Mouse (Mus musculus) hindbrain, embryonic 14.5 days (tissue): ENCODE data around the gene Osbp2. TPM values are rescaled to one million over a fixed set of nuclear protein-coding genes. Genes with fewer than 3 reads are reported as not detected.
A peak's percentile ranks its signal among the peaks of the same experiment; 100 is the strongest.

Source experiments
- ATAC-seq: fragments of 200-750 bp; cut with Nextera tagmentation; 2 replicates; pipeline ENCODE4 v1.8.0; 2017; ENCODE audit warnings: moderate number of reproducible peaks, mild to moderate bottlenecking, moderate TSS enrichment, moderate library complexity; ENCODE audit not compliant: low FRiP score
- DNase-seq: peaks from one replicate; pipeline ENCODE4 v3.0.0-alpha.2; 2015; ENCODE audit warnings: low spot score
- H3K27ac ChIP-seq: fragments of 300-500 bp; sonication (generic); 2 replicates; pipeline ENCODE4 v1.5.1; 2014; ENCODE audit warnings: mild to moderate bottlenecking, moderate library complexity
- H3K27me3 ChIP-seq: fragments of 300-500 bp; sonication (generic); 2 replicates; pipeline ENCODE4 v1.6.1; 2014; ENCODE audit warnings: mild to moderate bottlenecking, low read length, mixed read lengths; ENCODE audit not compliant: control insufficient read depth, insufficient read depth
- H3K36me3 ChIP-seq: fragments of 300-500 bp; sonication (generic); replicated peaks from 2 replicates; pipeline ENCODE4 v1.6.1; 2014; ENCODE audit not compliant: control insufficient read depth, insufficient read depth
- H3K4me1 ChIP-seq: fragments of 300-500 bp; sonication (generic); replicated peaks from 2 replicates; pipeline ENCODE4 v1.6.1; 2014; ENCODE audit warnings: antibody characterized with exemption, low read length, mixed read lengths; ENCODE audit not compliant: control insufficient read depth, insufficient read depth
- H3K4me2 ChIP-seq: fragments of 300-500 bp; sonication (generic); replicated peaks from 2 replicates; pipeline ENCODE4 v1.6.1; 2014; ENCODE audit warnings: mild to moderate bottlenecking, moderate library complexity
- H3K4me3 ChIP-seq: fragments of 300-500 bp; sonication (generic); replicated peaks from 2 replicates; pipeline ENCODE4 v1.5.1; 2014; ENCODE audit warnings: mild to moderate bottlenecking, low read length
- H3K9ac ChIP-seq: fragments of 300-500 bp; sonication (generic); 2 replicates; pipeline ENCODE4 v1.6.1; 2014
- H3K9me3 ChIP-seq: fragments of 300-500 bp; sonication (generic); 2 replicates; pipeline ENCODE4 v1.6.1; 2016; ENCODE audit warnings: low read length; ENCODE audit not compliant: control insufficient read depth
- WGBS: fragments of 180-500 bp; shearing (Covaris S2); extraction: QIAGEN DNeasy Blood & Tissue Kit; methylation state at CpG from one replicate; pipeline ENCODE4 v1.1.7; 2014; 5-methylcytosine and 5-hydroxymethylcytosine counted together
- polyA plus RNA-seq: library from polyadenylated mRNA; unstranded; fragments of >200 nt; fragmentation: Nextera tagmentation; extraction: Ambion mirVana; gene quantifications from 2 replicates; pipeline ENCODE4 v1.2.1, GENCODE M21; 2014

Osbp2 gene
- polyA plus RNA-seq, 1 experiment from 2014 or later = 23.8 TPM

- no peak overlapping the region for H3K4me3 ChIP-seq
- no peaks in the 10 kb centered on the region for H3K27me3 ChIP-seq
- DNase-seq (no peak), ATAC-seq (0 out of 2 replicates have a peak, but pooled peaks have one; percentile 17)
- H3K4me1 ChIP-seq = no peaks in the 10 kb centered on the region
- no peak overlapping the region for H3K27ac ChIP-seq
- no peaks in the 10 kb centered on the region for H3K36me3 ChIP-seq
- 49% methylated on average over 13 of the region's 13 CpGs for WGBS
- H3K9ac ChIP-seq = no peak overlapping the region
- no peaks in the 10 kb centered on the region for H3K9me3 ChIP-seq
- no peak overlapping the region for H3K4me2 ChIP-seq
Observed at GRCm38 (mm10) chr11:3834421-3835098, 29.1 kb downstream of the Osbp2 start.

GRCm38 (mm10) chr11:3833544-3834420 is 29.9 kb downstream of the Osbp2 start:
- no peaks in the 10 kb centered on the region for H3K27me3 ChIP-seq
- H3K36me3 ChIP-seq = no peaks in the 10 kb centered on the region
- ATAC-seq (no peak; the same call in 1 of the 2 replicates), DNase-seq (no peak)
- no peak overlapping the region for H3K9ac ChIP-seq
- no peak overlapping the region for H3K4me2 ChIP-seq
- WGBS = 42% methylated on average over 21 of the region's 21 CpGs
- H3K9me3 ChIP-seq = no peaks in the 10 kb centered on the region
- H3K4me3 ChIP-seq = no peak overlapping the region
- H3K4me1 ChIP-seq = no peaks in the 10 kb centered on the region
- no peak overlapping the region for H3K27ac ChIP-seq

- ATAC-seq (no peak), DNase-seq (peak; percentile 44)
- Histone ChIP-seq H3K4me1 (no peaks in the 10 kb centered on the region), H3K36me3 (no peaks in the 10 kb centered on the region), H3K4me3 (no peak overlapping the region), H3K4me2 (no peak overlapping the region), H3K27me3 (no peaks in the 10 kb centered on the region), H3K9ac (no peak overlapping the region), H3K9me3 (no peaks in the 10 kb centered on the region), H3K27ac (no peak overlapping the region)
- 49% methylated on average over 6 of the region's 6 CpGs for WGBS
Observed at GRCm38 (mm10) chr11:3832193-3832901, 31.4 kb downstream of the Osbp2 start.

- no peak for ATAC-seq
- WGBS = 81% methylated on average over 5 of the region's 5 CpGs
- no peak overlapping the region for H3K4me3 ChIP-seq
Observed at GRCm38 (mm10) chr11:3829736-3830135, 34.0 kb downstream of the Osbp2 start.

GRCm38 (mm10) chr11:3824138-3824537 is 39.6 kb downstream of the Osbp2 start:
- no peaks in the 10 kb centered on the region for H3K36me3 ChIP-seq
- no peaks in the 10 kb centered on the region for H3K4me1 ChIP-seq
- H3K4me3 ChIP-seq = no peak overlapping the region
- no peak overlapping the region for H3K27ac ChIP-seq
- H3K27me3 ChIP-seq = no peaks in the 10 kb centered on the region
- WGBS = 70% methylated on average over 5 of the region's 5 CpGs
- ATAC-seq (no peak), DNase-seq (no peak)
- no peak overlapping the region for H3K4me2 ChIP-seq
- H3K9ac ChIP-seq = no peak overlapping the region
- H3K9me3 ChIP-seq = no peaks in the 10 kb centered on the region

More at GRCm38 (mm10) chr11:3829736-3830135, 34.0 kb downstream of the Osbp2 start:
- H3K9ac ChIP-seq = no peak overlapping the region
- no peaks in the 10 kb centered on the region for H3K4me1 ChIP-seq
- H3K27ac ChIP-seq = no peak overlapping the region
- no peak overlapping the region for H3K4me2 ChIP-seq
- H3K36me3 ChIP-seq = no peaks in the 10 kb centered on the region
- H3K27me3 ChIP-seq = no peaks in the 10 kb centered on the region
- H3K9me3 ChIP-seq = no peaks in the 10 kb centered on the region
- DNase-seq = no peak

- Histone ChIP-seq H3K4me3 (no peak overlapping the region), H3K27ac (no peak overlapping the region), H3K9me3 (no peaks in the 10 kb centered on the region), H3K4me2 (no peak overlapping the region), H3K27me3 (no peaks in the 10 kb centered on the region), H3K36me3 (no peaks in the 10 kb centered on the region), H3K9ac (no peak overlapping the region), H3K4me1 (no peaks in the 10 kb centered on the region)
- WGBS = 68% methylated on average over 2 of the region's 2 CpGs
- ATAC-seq (no peak), DNase-seq (no peak)
Observed at GRCm38 (mm10) chr11:3823378-3823777, 40.3 kb downstream of the Osbp2 start.

- H3K9ac ChIP-seq = no peak overlapping the region
- H3K4me3 ChIP-seq = no peak overlapping the region
- no peak overlapping the region for H3K4me2 ChIP-seq
- ATAC-seq (no peak), DNase-seq (no peak)
- WGBS = 41% methylated on average over 4 of the region's 4 CpGs
- H3K4me1 ChIP-seq = no peaks in the 10 kb centered on the region
- no peak overlapping the region for H3K27ac ChIP-seq
- H3K36me3 ChIP-seq = no peaks in the 10 kb centered on the region
- no peaks in the 10 kb centered on the region for H3K9me3 ChIP-seq
- H3K27me3 ChIP-seq = no peaks in the 10 kb centered on the region
Observed at GRCm38 (mm10) chr11:3817986-3818758, 45.5 kb downstream of the Osbp2 start.

- no peaks in the 10 kb centered on the region for H3K9me3 ChIP-seq
- H3K27me3 ChIP-seq = no peaks in the 10 kb centered on the region
- ATAC-seq (no peak), DNase-seq (no peak)
- H3K27ac ChIP-seq = no peak overlapping the region
- no peak overlapping the region for H3K4me3 ChIP-seq
- no peak overlapping the region for H3K9ac ChIP-seq
- no peaks in the 10 kb centered on the region for H3K36me3 ChIP-seq
- H3K4me2 ChIP-seq = no peak overlapping the region
- no peaks in the 10 kb centered on the region for H3K4me1 ChIP-seq
Observed at GRCm38 (mm10) chr11:3815951-3816350, 47.8 kb downstream of the Osbp2 start.
